Mouse (Mus musculus): ENCODE results near the gene Gdf1.

Gdf1 gene

DNA sequence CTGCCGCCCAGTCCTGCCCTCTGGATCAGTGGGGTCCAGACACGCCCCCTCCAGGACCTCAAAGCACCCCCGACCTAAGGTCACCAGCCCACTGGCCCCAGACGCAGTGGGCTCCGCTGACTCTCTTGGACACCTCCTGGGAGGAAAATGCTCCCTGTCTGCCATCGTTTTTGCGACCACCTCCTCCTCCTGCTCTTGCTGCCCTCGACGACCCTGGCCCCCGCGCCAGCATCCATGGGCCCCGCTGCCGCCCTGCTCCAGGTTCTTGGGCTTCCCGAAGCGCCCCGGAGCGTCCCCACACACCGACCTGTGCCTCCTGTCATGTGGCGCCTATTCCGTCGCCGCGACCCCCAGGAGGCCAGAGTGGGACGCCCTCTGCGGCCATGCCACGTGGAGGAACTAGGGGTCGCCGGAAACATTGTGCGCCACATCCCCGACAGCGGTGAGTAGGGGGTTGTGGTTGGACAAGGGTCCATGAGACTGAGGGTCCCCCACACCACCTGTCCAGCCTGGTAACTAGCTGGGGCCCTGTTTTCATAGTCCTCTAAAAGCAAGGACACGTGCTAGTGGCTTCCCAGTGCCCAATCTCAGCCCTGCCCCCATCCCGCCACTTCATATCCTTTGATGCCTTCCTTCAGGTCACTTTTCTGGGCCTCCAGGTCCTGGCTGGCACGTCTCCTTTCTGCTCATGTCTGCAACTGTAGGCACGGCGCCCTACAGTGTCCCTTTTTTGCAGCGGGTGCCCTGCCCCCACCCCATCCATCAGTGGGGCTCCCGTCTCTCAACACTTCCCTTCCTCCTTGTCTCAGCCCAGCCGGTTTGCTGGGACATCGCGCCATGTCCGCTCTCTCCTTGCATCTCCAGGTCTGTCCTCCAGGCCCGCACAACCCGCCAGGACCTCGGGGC is 471 bp downstream of the Gdf1 start:
- DNase-seq (ENCODE audit: low read depth, low spot score), result no peak

DNA sequence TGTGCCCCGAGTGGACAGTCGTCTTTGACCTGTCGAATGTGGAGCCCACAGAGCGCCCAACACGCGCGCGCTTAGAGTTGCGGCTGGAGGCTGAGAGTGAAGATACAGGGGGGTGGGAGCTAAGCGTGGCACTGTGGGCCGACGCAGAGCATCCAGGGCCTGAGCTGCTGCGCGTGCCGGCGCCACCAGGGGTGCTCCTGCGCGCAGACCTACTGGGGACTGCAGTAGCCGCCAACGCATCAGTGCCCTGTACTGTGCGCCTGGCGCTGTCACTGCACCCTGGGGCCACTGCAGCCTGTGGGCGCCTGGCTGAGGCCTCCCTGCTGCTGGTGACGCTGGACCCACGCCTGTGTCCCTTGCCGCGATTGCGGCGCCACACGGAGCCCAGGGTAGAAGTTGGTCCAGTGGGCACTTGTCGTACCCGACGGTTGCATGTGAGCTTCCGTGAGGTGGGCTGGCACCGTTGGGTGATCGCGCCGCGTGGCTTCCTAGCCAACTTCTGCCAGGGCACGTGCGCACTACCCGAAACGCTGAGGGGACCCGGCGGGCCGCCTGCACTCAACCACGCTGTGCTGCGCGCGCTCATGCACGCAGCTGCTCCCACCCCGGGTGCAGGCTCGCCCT is 1.2 kb downstream of the Gdf1 start:
- no peak for DNase-seq (ENCODE audit: low read depth, low spot score)

DNA sequence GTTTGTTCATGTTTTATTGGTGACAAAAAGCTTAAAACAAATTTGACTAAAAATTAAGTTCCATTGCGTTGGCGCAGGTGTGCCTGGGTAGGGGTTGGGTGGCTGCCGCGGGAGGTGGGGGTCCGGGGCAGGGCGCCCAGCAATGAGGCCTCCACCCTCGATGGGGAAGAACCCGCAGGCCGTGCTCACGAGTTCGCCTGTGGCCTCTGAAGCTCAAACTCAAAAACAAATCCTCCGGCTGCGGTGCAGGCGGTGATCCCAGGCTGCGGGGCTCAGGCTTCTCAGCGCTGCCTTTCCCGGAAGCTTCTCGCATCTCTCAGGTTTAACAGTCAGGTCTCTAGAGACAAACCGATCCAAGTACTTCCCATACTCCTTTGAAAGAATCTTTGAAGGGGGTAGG is 1.9 kb downstream of the Gdf1 start:
- DNase-seq (ENCODE audit: low read depth, low spot score), result no peak

DNA sequence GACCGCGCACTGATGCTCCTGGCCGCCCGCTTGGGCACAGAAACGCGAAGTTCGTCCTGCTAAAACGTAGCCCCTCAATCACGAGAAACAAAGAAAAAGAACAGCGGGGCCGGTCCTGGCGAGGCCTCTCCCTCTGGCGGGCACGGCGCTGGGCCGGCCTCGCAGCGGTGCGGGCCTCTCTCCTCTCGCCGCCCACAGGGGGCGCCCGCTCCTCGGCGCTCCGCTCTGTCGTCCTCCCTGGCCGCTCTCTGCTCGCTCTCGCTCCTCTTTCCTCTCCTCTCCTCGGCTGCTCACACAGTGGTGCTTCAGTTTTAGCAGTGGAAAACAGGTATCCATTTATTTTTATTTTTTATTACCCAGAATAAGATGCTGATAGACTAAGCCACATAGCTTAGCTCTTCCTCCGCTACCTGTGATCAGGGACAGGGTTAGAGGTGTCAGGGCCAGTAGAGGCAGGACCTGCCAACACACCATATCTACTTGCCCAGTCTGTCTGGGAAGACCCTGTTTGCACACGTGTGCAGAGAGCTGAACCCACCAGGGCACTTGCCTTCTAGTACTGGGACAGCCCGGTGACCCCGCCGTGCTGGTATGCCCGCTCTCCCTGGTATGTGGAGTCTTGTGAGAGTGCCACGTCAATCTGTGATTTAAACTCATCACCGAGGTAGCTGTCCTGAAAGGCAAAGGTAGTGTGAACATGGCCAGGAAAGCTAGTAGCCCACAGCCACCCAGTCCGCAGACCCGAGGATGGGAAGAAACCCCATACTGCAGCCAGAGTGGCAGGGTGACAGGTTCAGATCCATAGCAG is 2.7 kb downstream of the Gdf1 start:
- DNase-seq (ENCODE audit: low read depth, low spot score), result no peak

DNA sequence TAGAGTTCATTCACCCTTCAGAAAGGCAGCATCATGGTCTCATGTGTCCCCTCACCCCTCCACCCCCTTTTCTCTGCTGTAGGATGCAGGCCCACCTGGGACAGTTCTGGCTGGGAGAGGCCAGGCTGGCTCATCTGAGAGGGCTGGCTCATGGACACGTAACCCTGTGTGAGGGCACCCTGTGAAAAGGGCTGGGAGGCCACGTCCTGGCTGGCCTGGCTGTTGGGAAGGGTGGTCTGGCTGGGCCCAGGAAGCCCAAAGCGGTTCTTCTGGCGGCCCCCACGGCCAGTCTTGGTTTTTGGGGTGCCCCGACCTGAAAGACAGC is 3.2 kb downstream of the Gdf1 start:
- no peak for DNase-seq (ENCODE audit: low read depth, low spot score)

DNA sequence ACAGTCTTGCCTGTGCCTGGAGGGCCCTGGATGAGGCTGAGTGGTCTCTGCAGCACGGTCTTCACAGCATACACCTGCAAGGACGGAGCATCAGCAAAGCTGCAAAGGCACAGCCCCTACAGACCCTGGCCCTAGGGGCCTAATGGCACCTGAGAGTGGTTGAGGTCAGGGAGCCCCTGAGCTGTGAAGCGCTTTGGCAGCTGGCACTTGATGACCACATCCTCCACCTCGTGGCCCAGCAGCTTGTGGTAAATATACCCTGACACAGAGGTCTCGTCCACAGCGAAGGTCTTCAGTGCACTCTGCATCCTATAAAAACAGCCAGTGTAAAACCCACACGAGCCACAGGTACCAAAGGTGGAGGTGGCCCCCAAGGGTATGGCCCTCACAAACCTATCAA is 9.3 kb downstream of the Gdf1 start:
- no peak for DNase-seq (ENCODE audit: low read depth, low spot score)

DNA sequence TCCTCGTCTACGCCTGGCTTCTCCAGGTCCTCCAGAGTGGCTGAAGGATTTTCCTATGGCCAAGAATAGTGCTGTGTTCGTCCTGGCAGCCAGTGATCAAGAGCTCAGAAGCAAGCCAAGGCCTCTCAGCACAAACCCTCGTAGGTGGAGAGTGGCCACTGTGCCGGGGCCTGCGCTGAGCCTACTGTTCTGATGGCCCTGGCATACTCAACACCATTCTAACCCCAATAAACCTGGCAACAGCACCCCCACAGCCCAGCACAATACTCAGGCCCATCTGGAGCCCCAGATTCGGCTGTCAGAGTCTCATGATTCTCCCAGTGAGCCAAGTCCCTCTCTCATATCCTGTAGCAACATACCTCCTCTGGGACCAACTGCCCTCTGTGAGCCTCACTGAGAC is 11.0 kb downstream of the Gdf1 start:
- no peak for DNase-seq (ENCODE audit: low read depth, low spot score)

DNA sequence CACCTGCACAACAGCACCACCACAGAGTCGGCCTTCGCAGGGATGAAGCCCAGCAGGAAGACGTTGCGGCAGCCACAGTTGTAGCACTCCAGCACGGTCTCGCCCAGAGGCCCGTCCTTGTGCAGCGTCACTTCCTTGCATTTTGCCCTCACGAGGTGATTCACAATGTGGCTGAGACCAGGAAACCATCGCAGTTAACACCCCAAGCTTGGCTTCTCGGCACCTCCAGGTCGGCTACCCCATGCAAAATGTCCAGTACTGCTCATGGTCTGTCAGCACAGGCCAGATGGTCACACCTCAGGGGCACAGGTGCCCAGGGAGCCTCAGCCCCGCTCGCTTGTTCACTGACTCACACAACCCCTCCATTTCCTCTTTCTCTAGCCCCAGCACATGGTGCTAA is 12.4 kb downstream of the Gdf1 start:
- DNase-seq (ENCODE audit: low read depth, low spot score), result no peak

DNA sequence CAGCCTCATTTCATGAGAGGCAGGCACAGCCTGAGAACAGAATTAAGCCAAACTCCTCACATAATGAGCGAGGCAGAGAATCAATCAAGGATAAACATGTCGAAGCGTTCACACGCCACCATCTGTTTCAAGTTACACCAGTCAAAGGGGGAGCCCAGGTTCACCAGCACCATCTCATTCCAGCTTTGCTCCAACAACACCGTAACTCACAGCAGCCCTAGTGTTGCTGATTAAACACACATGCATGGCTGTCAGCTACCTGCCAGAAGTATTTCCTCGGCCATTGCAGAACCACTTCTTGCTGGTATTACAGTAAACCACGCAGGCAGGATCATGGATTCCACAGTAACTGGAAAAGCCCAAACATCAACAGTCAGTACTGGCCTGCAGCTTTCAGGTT is 13.5 kb downstream of the Gdf1 start:
- DNase-seq (ENCODE audit: low read depth, low spot score), result no peak

DNA sequence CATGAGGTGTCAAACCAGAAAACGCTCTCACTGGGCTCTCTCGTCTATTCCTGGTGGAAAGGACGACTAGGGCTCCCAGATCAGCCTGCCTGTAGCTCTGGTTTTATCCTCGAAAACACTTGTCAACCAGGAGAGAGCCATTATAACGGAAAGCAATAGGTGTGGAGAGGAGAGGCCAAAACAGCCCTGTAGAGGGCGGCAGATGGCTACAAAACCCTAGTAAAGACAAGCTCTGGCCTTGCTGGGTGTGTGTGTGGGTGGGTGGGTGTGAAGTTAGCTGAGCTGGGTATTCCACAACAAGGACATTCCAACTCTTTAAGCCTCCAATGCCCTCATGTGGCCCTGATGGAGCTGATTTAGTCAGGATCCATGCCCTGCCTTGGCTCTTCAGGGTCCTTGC is 14.1 kb downstream of the Gdf1 start:
- DNase-seq (ENCODE audit: low read depth, low spot score), result peak; percentile 80

DNA sequence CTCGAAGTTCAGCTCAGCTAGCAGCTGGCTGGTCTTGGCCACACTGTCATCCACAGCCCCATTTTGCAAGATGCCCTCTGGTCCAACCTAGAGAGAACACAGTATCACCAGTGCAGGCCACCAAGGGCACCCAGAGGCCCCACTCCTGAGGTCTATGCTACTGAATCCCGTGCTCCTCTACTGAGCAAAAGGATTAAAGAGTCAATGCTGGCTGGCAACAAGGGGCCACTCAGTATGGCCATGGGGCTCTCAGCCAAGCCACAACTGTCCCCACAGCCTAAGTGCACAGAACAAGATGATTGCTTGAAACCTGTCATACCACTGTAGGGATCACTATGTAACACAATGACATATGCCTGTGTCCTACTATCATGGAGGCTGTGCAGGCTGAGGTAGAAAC is 14.7 kb downstream of the Gdf1 start:
- DNase-seq (ENCODE audit: low read depth, low spot score), result no peak

DNA sequence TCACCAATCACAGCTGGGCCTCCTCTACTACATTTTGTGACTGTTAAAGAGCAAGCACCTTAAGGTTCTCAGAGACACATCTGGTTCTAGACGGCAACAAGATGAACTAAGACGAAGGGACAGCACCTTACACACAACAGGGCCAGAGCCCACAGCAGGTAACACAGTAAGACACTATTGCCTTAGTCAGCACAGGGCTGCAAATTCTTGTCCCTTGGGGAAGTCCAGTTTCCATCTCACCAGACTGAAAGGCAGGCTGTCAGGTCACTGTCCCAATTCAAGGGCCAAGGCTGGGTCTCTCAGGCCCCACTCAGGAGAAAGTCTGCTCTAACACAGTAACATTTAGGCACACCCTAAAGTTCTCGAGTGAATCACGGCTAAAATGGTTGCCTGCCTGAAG is 17.8 kb downstream of the Gdf1 start:
- no peak for DNase-seq (ENCODE audit: low read depth, low spot score)

DNA sequence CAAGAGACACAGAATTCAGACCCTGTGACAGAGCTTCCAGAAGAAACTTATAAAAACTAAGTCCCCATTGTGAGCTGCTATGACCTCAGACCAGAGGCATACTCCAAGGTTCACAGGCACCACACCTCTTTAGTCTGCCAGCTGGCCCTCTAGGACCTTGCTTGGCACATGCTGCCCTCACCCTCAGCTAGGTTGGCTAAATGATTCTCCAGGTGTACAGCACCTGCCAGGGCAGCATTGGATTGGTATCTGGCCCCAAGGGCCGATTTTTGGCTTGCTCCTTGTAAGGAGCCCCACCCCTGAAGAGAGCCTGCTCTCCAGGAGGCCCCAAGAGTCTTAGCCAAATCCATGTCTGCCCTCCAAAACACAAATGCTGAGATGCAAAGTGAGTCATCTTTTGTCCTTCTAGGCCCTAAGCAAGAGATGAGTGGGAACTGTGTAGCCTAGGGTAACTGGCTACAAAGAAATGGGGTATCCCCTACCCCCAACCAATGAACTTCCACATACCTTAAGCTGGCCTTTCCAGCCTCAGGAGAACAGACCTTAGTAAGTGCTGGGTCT is 18.3 kb downstream of the Gdf1 start:
- DNase-seq (ENCODE audit: low read depth, low spot score), result peak; percentile 59

DNA sequence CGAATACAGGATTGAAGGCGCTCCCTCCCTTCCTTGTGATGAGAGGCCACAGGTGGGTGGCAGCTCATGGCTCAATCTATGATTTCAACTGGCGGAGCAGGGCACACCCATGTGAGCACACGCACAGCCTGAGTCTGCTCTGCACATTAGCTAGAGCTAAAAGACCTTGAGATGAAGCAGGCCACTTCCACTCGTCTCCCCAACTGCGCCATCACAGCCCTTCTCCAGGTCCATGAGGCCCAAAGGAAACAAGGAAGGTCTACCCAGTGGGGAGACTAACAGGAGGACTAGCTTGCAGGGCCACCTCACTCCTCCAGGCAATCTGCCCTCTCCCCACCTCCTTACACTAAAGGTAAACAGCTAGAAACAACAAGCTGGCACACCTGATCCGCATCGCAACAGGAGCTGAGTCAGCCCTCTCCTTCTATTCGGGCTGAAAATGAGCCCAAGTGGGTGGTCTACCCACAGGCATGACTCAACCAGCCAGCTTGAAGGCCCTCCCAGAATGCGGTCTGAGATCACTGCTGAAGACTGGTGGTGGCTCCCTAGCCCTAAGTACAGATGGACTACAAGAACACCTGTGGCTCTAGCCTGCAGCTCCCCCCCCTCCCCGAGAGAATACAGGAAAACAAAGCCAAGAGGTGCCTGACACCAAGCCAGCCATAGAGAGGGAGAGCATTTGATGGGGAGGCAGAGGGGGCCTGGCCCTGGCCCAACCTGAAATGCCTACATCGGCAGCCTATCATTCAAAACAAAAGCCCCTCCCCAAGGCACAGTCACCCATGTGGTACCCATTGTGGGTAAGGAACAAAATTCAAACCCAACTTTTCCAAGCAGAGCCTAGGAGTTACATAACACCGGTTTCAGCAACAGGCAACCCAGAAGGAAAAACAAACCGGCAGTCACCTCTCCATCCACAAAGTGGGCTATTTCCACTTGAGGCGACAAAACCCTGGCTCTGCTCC is 21.7 kb downstream of the Gdf1 start:
- DNase-seq (ENCODE audit: low read depth, low spot score), result peak; percentile 78

DNA sequence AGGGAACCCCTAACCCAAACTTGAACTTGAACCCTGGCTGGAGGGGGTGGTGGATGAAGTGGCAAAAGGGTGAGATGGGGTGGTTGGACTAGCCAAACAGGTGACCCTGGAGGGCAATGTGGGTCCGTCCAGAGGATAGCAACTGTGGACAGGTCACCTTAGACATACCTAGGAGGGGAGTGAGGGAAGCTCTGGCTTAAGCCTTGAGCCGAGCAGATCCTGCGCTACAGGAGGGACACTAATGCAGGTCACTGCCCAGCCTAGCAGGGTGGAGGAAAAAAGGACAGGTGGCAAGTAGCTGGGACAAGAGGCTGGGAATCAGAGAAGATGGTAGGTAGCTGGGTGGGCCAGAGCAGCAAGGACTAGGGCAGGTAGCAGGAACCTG is 22.4 kb downstream of the Gdf1 start:
- no peak for DNase-seq (ENCODE audit: low read depth, low spot score)

DNA sequence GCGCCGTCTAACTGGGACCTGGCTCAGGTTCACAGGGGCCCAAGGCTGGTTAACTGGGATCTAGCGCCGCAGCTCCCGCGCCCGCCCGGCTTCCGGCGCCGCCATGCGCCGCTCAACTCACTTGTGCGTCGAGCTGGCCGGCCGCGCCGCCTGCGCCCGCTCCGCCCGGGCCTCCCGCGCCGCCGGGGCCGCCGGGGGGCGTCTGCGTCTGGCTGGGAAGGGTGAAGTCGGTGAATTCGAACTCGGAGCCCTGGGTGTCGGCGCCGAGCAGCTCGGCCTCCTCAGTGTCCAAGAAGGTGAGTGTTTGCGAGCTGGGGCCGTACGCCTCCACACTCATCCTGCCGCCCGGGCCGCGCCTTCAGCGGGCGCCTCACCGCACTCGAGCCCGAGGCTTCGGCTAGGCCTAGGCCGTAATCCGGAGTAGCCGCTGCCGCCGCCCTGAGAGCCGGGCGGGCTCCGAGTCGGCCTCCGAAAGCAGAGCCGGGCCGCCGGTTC is 23.1 kb downstream of the Gdf1 start:
- DNase-seq (ENCODE audit: low read depth, low spot score), result peak; percentile 45

DNA sequence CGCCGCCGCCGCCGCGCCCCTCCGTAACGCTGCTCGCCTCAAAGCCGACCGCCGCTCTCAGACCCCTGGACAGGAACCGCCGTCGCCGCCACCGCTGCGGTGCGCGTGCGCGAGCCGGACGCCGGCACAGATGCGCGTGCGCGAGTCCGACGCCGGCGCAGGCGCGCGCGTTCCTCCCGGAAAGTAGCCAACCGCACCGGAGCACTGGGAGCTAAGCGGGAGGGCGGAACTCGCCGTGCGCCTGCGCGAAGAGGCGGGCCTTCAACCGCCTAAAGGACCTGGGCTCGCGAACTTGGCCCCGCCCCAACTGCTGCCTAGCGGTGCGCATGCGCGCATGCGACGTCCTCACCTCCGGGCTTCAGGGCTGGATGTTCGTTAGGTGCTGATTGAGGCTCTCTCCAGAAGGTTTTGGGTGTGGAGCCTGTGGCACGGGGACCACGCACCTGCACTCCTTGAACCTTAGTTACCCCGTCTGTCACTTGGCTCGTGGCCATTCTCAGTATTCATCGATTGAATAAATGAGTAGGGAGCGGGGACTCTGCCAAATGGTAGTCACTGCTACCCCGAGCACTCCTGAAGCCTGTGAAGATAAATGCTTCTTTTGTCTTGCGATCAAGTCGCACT is 23.7 kb downstream of the Gdf1 start, which contains the start of gene Upf1:
Gene Upf1, minus strand, starts transcription at position 85 of the 624 bp plus-strand sequence.
- peak; percentile 98 for DNase-seq (ENCODE audit: low read depth, low spot score)

DNA sequence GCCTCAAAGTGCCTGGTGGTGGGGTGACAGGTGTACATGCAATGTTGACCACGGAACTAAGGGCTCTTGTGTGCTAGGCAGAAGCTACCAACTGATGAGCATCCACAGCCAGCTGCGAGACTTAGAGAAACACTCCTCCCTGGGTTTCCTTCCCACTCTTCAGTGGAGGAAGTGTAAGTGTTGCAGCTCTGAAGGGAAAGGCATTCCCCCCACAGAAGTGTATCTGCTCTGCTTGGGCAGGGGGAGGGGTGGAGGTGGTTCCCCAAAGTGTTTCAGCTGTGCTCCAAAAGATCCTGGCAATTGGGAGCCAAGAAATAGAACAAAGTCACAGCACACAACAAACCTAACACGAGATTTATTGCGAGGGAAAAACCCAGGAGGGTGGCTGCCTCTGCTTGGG is 24.4 kb downstream of the Gdf1 start:
- DNase-seq (ENCODE audit: low read depth, low spot score), result no peak

DNA sequence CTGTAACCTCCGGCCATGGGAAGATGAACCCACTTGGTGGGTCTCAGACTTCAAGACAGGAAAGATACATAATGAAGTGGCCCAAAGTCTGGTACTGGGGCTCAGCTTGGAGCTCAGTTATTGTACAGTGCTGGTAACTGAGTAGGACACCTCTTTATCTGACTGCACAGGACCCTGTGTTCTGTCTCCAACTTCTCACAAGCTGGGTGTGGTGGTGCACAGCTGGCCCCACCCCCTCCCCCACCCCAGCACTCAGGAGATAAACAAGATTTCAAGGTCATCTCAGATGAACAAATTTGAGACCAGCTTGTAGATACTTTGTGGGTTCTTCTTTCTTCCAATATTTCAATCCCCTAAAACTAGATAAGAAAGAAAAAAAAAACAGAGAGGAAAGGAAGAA is 26.5 kb downstream of the Gdf1 start:
- no peak for DNase-seq (ENCODE audit: low read depth, low spot score)

DNA sequence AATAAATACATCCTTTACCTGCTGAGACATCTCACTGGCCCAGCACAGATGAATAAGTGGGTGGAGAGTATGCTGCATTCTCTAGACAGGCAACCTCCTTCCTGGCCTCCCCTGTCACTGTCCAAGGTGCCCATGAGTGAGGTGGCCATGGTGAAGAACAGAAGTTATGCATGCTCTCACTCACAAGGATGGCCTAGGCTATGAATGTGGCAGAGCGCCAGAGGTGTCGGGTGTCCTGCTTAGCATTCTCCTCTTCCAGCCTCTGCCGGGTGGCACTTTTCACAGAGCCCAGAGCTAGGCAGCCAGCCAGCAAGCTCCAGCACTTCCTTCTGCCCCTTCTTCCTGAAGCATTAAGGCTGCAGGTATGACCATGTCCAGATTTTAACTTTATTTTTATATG is 29.8 kb downstream of the Gdf1 start:
- peak; percentile 92 for DNase-seq (ENCODE audit: low read depth, low spot score)
